Mouse (Mus musculus) forebrain, embryonic 13.5 days (tissue): ENCODE results near the gene Tmem200b. TPM values are rescaled to one million over a fixed set of nuclear protein-coding genes. Genes with fewer than 3 reads are reported as not detected.

Experiments used
- ATAC-seq: fragments of 200-750 bp; cut with Nextera tagmentation; 2 replicates; pipeline ENCODE4 v1.8.0; 2017
- H3K27ac ChIP-seq: fragments of 300-500 bp; sonication (generic); 2 replicates; pipeline ENCODE4 v1.5.1; 2015; ENCODE audit warnings: inconsistent platforms, mild to moderate bottlenecking, moderate library complexity
- H3K27me3 ChIP-seq: fragments of 300-500 bp; sonication (generic); 2 replicates; pipeline ENCODE4 v1.6.1; 2015; ENCODE audit warnings: mild to moderate bottlenecking, inconsistent platforms
- H3K36me3 ChIP-seq: fragments of 300-500 bp; sonication (generic); 2 replicates; pipeline ENCODE4 v1.6.1; 2015; ENCODE audit warnings: mild to moderate bottlenecking, inconsistent platforms; ENCODE audit not compliant: poor library complexity, severe bottlenecking
- H3K4me1 ChIP-seq: fragments of 300-500 bp; sonication (generic); 2 replicates; pipeline ENCODE4 v1.6.1; 2015; ENCODE audit warnings: inconsistent platforms
- H3K4me2 ChIP-seq: fragments of 300-500 bp; sonication (generic); 2 replicates; pipeline ENCODE4 v1.6.1; 2015; ENCODE audit warnings: inconsistent platforms, mild to moderate bottlenecking, moderate library complexity
- H3K4me3 ChIP-seq: fragments of 300-500 bp; sonication (generic); 2 replicates; pipeline ENCODE4 v1.5.1; 2015; ENCODE audit warnings: mild to moderate bottlenecking, inconsistent platforms
- H3K9ac ChIP-seq: fragments of 300-500 bp; sonication (generic); 2 replicates; pipeline ENCODE4 v1.6.1; 2015; ENCODE audit warnings: mild to moderate bottlenecking, inconsistent platforms
- H3K9me3 ChIP-seq: fragments of 300-500 bp; sonication (generic); replicated peaks from 2 replicates; pipeline ENCODE4 v1.6.1; 2016; ENCODE audit warnings: inconsistent platforms
- WGBS: fragments of 180-500 bp; shearing (Covaris S2); methylation state at CpG from one replicate; pipeline ENCODE4 v1.1.7; 2015; 5-methylcytosine and 5-hydroxymethylcytosine counted together
- polyA plus RNA-seq: library from polyadenylated mRNA; unstranded; fragments of >200 nt; fragmentation: Nextera tagmentation; extraction: Ambion mirVana; gene quantifications from 2 replicates; pipeline ENCODE4 v1.2.1, GENCODE M21; 2015

Tmem200b gene
- polyA plus RNA-seq = not detected in 2 replicates

GRCm38 (mm10) chr4:131921461-131922346, at the start of gene Tmem200b:
Tmem200b (plus strand) TSS chr4:131921771.
- Histone ChIP-seq H3K27ac (no peak within 1 kb of the TSS), H3K4me1 (peaks cover 40% of the 10 kb centered on the region), H3K27me3 (peaks cover 89% of the 10 kb centered on the region), H3K36me3 (peaks cover 31% of the 10 kb centered on the region), H3K9me3 (no peaks in the 10 kb centered on the region), H3K4me2 (peak within 1 kb of the TSS; percentile 67), H3K4me3 (peak within 1 kb of the TSS; percentile 42), H3K9ac (peak within 1 kb of the TSS; percentile 57)
- WGBS = 2% methylated on average over 88 of the region's 130 CpGs
- 0 out of 2 replicates have a peak, but pooled peaks have one; percentile 27 for ATAC-seq

- Histone ChIP-seq H3K4me2 (peak overlapping the region; percentile 95), H3K27me3 (no peaks in the 10 kb centered on the region), H3K36me3 (no peaks in the 10 kb centered on the region), H3K9ac (peak overlapping the region; percentile 79), H3K9me3 (no peaks in the 10 kb centered on the region), H3K27ac (peak overlapping the region; percentile 100), H3K4me1 (peaks cover 39% of the 10 kb centered on the region), H3K4me3 (peak overlapping the region; percentile 95)
- peak; percentile 20 for ATAC-seq
- 11% methylated on average over 11 of the region's 11 CpGs for WGBS
These were observed 48.8 kb upstream of the Tmem200b start for GRCm38 (mm10) chr4:131872672-131873292.

DNA sequence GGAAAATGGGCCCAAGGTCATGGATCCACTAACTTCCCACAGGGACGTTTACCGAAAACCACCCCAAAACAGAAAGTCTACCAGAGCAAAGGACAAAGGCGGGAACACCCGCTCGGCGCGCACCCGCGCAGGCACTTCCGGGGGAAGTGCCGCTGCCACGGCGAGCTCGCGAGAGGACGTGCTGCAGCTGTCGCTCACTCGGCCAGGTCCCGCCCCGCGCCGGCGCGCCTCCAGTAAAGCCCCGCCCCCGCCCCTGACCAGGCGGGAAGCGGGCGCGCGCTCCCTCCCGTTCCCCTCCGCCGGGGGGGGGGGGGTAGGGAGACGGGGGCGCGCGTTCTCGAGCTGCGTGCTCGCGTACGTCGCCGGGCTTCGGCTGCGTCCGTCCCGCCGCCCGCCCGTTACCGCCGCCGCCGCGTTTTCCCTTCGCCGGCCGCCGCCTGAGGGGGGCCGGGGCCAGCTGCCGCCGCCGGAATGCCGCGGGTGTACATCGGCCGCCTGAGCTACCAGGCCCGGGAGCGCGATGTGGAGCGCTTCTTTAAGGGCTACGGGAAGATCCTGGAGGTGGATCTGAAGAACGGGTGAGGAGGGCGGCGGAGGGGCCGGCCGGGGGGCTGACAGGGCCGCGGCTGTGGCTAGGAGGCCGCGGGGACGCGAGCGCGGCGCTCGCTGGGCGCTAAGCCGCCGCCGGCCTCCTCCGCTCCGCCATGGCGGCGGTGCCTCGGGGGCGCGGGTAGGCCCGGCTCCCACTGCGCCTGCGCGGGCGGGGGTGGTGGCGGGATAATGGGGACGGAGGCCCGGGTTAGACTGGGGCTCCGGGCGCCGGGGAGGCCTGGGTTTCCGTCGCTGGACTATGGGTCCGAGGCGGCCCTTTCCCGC, 48.0 kb upstream of the Tmem200b start, which contains the start of gene Srsf4:
Gene Srsf4, plus strand, starts transcription at position 325 of the 876 bp plus-strand sequence.
- ATAC-seq = peak; percentile 95

DNA sequence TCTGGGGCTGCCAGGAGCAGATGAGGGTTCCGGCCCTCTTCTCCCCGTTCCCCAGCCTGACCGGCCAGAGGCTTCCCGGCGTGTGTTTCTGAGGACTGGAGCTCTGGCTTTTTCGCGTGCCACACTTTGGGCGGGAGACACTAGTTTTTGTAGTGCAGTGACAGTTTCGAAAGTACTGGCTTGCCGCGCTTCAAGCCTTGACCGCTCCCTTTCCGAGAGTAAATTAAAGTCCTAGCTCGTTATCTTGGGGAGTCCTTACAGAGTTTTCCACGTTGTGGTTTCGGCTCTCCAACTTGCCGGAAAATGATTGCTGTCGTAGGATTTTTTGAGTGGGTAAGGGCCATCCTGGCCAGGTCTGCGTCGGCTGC, 47.4 kb upstream of the Tmem200b start:
- Histone ChIP-seq H3K9me3 (no peaks in the 10 kb centered on the region), H3K9ac (peak overlapping the region; percentile 100), H3K27me3 (no peaks in the 10 kb centered on the region), H3K4me3 (peak overlapping the region; percentile 95), H3K27ac (peak overlapping the region; percentile 100), H3K4me2 (peak overlapping the region; percentile 95), H3K4me1 (peaks cover 48% of the 10 kb centered on the region), H3K36me3 (no peaks in the 10 kb centered on the region)
- WGBS = under 1% methylated on average over 20 of the region's 20 CpGs
- ATAC-seq = no peak

More for the DNA sequence above, 48.0 kb upstream of the Tmem200b start, which contains the start of gene Srsf4:
- H3K4me2 ChIP-seq = peak within 1 kb of the TSS; percentile 95
- no peaks in the 10 kb centered on the region for H3K36me3 ChIP-seq
- peak within 1 kb of the TSS; percentile 100 for H3K9ac ChIP-seq
- whole genome bisulfite sequencing = under 1% methylated on average over 97 of the region's 116 CpGs
- H3K27me3 ChIP-seq = no peaks in the 10 kb centered on the region
- peak within 1 kb of the TSS; percentile 100 for H3K27ac ChIP-seq
- H3K4me3 ChIP-seq = peak within 1 kb of the TSS; percentile 95
- H3K4me1 ChIP-seq = peaks cover 47% of the 10 kb centered on the region
- no peaks in the 10 kb centered on the region for H3K9me3 ChIP-seq

GRCm38 (mm10) chr4:131874567-131874966, 47.0 kb upstream of the Tmem200b start:
- Histone ChIP-seq H3K4me3 (peak overlapping the region; percentile 95), H3K9me3 (no peaks in the 10 kb centered on the region), H3K4me2 (peak overlapping the region; percentile 95), H3K27ac (peak overlapping the region; percentile 100), H3K9ac (peak overlapping the region; percentile 100), H3K27me3 (no peaks in the 10 kb centered on the region), H3K36me3 (no peaks in the 10 kb centered on the region), H3K4me1 (peaks cover 51% of the 10 kb centered on the region)
- 2% methylated on average over 11 of the region's 11 CpGs for WGBS
- no peak for ATAC-seq

DNA sequence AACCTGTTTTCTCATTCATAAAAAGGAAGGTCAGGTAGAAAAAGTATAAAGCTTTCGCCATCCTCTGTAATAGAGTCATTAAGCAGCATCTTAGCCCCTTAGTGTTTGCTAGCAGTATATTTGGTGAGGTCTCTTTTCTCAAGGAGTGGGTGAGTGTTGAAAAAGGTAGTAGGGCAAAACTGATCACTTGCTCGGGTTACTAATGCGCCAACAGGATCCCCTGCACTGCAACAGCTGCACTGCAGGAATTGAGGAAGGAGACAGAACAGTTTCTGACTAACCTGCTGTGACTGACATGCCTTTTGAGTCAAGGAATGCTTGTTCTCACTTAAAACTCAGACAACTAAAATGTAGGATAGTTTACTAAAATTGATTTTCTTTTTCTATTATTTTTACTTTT, 46.3 kb upstream of the Tmem200b start:
- no peak overlapping the region for H3K27ac ChIP-seq

DNA sequence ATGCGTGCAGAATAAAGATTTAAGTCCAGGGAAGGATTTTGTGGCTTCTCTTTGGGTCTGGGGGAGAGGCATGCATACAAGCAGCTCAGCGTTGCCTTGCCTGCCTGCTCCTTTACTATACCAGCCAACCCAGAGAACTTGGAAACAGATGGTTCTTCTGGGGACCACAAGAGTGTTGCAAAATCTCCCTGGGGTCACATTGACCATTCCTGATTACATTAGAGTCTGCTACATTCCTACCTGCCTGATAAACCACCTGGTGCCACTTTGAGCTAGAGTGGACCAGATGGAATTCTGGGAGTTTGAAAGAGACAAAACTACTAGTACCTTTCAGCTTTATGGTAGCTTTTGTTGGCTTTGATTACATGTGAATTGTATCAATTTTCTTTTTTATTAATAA, 44.7 kb upstream of the Tmem200b start:
- H3K4me1 ChIP-seq = peaks cover 70% of the 10 kb centered on the region
- peak overlapping the region; percentile 95 for H3K4me2 ChIP-seq
- H3K9me3 ChIP-seq = no peaks in the 10 kb centered on the region
- no peak for ATAC-seq
- H3K27ac ChIP-seq = no peak overlapping the region
- H3K27me3 ChIP-seq = no peaks in the 10 kb centered on the region
- H3K9ac ChIP-seq = no peak overlapping the region
- WGBS = 71% methylated on average over 2 of the region's 2 CpGs
- H3K36me3 ChIP-seq = no peaks in the 10 kb centered on the region
- peak overlapping the region; percentile 21; the same call in 1 of the 2 replicates for H3K4me3 ChIP-seq

More for the DNA sequence above, 46.3 kb upstream of the Tmem200b start:
- Histone ChIP-seq H3K27me3 (no peaks in the 10 kb centered on the region), H3K9ac (peak overlapping the region; percentile 100), H3K4me2 (peak overlapping the region; percentile 95), H3K4me1 (peaks cover 58% of the 10 kb centered on the region), H3K9me3 (no peaks in the 10 kb centered on the region), H3K36me3 (no peaks in the 10 kb centered on the region), H3K4me3 (peak overlapping the region; percentile 95)
- WGBS = 40% methylated on average over 3 of the region's 3 CpGs
- no peak for ATAC-seq

- no peak for ATAC-seq
- Histone ChIP-seq H3K4me3 (no peak overlapping the region), H3K9ac (no peak overlapping the region), H3K27ac (no peak overlapping the region), H3K36me3 (peaks cover 3% of the 10 kb centered on the region; the same call in 1 of the 2 replicates), H3K4me2 (no peak overlapping the region), H3K4me1 (peaks cover 84% of the 10 kb centered on the region), H3K9me3 (no peaks in the 10 kb centered on the region), H3K27me3 (no peaks in the 10 kb centered on the region)
- WGBS = 80% methylated on average over 1 of the region's 1 CpGs
These were observed 41.9 kb upstream of the Tmem200b start for GRCm38 (mm10) chr4:131879692-131880091.

GRCm38 (mm10) chr4:131881306-131881705, 40.3 kb upstream of the Tmem200b start:
- no peak overlapping the region for H3K4me2 ChIP-seq
- H3K36me3 ChIP-seq = peaks cover 19% of the 10 kb centered on the region
- no peak overlapping the region for H3K4me3 ChIP-seq
- ATAC-seq = no peak
- no peak overlapping the region for H3K9ac ChIP-seq
- peaks cover 78% of the 10 kb centered on the region for H3K4me1 ChIP-seq
- H3K9me3 ChIP-seq = no peaks in the 10 kb centered on the region
- H3K27me3 ChIP-seq = no peaks in the 10 kb centered on the region
- no peak overlapping the region for H3K27ac ChIP-seq
- 91% methylated on average over 7 of the region's 7 CpGs for WGBS

DNA sequence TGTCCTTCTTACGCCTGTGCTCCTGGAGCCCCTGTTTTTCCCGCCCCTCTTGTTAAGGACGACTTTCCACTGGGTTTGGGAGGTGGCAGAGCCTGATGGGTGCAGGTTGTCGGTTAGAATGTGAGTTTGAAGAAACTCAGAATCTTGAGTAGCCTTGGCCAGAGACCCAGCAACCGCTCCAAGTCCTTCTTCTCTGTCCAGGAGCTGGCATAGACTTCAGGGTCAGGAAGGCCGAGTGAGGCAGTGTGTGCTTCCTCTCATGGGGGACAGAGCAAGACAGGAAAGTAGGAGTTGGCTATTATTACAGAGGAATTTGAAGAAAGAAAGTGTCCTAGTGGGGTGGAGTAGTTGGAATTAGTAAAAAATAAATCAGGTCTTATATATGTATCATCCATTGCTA, 38.0 kb upstream of the Tmem200b start:
- 79% methylated on average over 6 of the region's 6 CpGs for WGBS
- H3K4me1 ChIP-seq = peaks cover 58% of the 10 kb centered on the region

GRCm38 (mm10) chr4:131885376-131885775, 36.2 kb upstream of the Tmem200b start:
- no peak for ATAC-seq
- H3K27me3 ChIP-seq = no peaks in the 10 kb centered on the region
- 80% methylated on average over 6 of the region's 6 CpGs for WGBS

More for the DNA sequence above, 38.0 kb upstream of the Tmem200b start:
- H3K4me2 ChIP-seq = no peak overlapping the region
- no peaks in the 10 kb centered on the region for H3K27me3 ChIP-seq
- no peak overlapping the region for H3K4me3 ChIP-seq
- H3K9ac ChIP-seq = no peak overlapping the region
- no peaks in the 10 kb centered on the region for H3K9me3 ChIP-seq
- H3K27ac ChIP-seq = no peak overlapping the region; the same call in 1 of the 2 replicates
- ATAC-seq = no peak
- H3K36me3 ChIP-seq = peaks cover 30% of the 10 kb centered on the region

More at GRCm38 (mm10) chr4:131885376-131885775, 36.2 kb upstream of the Tmem200b start:
- Histone ChIP-seq H3K27ac (no peak overlapping the region), H3K4me2 (no peak overlapping the region), H3K9me3 (no peaks in the 10 kb centered on the region), H3K36me3 (peaks cover 30% of the 10 kb centered on the region), H3K9ac (no peak overlapping the region), H3K4me3 (no peak overlapping the region), H3K4me1 (peaks cover 51% of the 10 kb centered on the region)
